Mouse (Mus musculus): ENCODE data around the gene Ino80d.

DNA sequence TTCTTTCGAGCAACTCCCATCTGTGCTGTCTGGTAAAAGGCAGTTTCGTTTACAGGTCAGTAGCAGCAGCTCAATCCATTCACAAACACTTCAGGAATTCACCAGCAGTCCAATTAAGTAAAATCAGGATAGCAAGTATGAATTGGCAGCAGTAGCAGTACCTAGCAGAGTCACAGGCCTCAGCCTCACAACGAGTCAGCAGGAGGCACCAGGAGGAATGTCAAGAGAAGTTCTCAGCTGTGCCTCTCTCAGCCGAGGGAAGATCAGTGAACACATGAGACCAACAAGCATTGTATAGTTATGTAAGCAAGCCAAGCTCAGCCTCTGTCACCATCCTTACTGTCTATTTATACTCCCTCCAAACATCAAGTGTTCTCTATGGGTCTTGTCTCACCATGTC, 15.6 kb downstream of the Ino80d start:
- TF ChIP-seq CTCF (IDR thresholded peaks at IDR 0.05; ENCODE audit: low read depth) (no peak), EP300 (IDR thresholded peaks at IDR 0.05; ENCODE audit: low read depth) (no peak)

Data from heart, postnatal 0 days (tissue).